Comparison of ENCODE assay signal across 15 mouse cellular contexts in the genomic region with DNA sequence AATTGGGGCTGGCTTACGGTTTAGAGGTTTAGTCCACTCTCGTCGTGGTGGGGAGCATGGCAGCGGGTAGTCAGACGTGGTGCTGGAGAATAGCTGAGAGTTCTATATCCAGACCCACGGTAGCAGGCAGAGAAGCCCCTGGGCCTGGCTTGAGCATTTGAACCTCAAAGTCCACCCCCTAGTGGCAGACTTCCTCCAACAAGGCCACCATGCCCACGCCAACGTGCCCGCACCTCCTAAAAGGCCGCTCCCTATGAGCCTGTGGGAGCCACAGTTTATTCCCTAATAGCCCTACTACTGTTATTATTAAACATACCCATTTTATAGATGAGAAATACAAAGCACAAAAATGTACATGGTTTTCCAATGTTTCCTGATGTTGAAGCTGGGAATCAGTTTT. TPM values are rescaled to one million over a fixed set of nuclear protein-coding genes. Genes with fewer than 3 reads are reported as not detected.
DNase-seq lines count a peak whose midpoint lies in the region; ATAC-seq and TF ChIP-seq lines count a peak whose summit lies in the region.
"Had no signal": no experiment of that assay in that cellular context is flagged by ENCODE, and none has a peak within 500 bp of the region (broad histone marks: within the 10 kb centered on the region; RNA-seq: fewer than 3 reads in every experiment).

No protein-coding gene starts in this region.

- no peaks in the 10 kb centered on the region for H3K4me1 ChIP-seq in kidney, adult 2 months (ENCODE audit: control insufficient read depth, insufficient read depth, low read length)
- H3K4me1 ChIP-seq in lung, adult 2 months (ENCODE audit: control insufficient read depth, insufficient read depth, low read length) = no peaks in the 10 kb centered on the region
- peaks cover 1% of the 10 kb centered on the region for H3K4me1 ChIP-seq in ES-Bruce4 (ENCODE audit: control insufficient read depth, insufficient read depth, low read length)
- H3K4me1 ChIP-seq: liver, embryonic 13.5 days had no signal

- TF ChIP-seq POLR2A in kidney, adult 2 months (IDR thresholded peaks at IDR 0.05; ENCODE audit: low read depth, low read length) = no peak
- no peak for TF ChIP-seq POLR2A in lung, adult 2 months (IDR thresholded peaks at IDR 0.05; ENCODE audit: borderline replicate concordance, extremely low read depth, low read depth, low read length)
- no peak for TF ChIP-seq POLR2A in ES-Bruce4 (IDR thresholded peaks at IDR 0.05; ENCODE audit: insufficient read depth, low read length)

- no peak overlapping the region for H3K4me3 ChIP-seq in kidney, adult 2 months (ENCODE audit: insufficient read depth, low read depth, low read length)
- no peak overlapping the region for H3K4me3 ChIP-seq in lung, adult 2 months (replicated peaks; ENCODE audit: extremely low read depth, low read depth, low read length)
- no peak overlapping the region for H3K4me3 ChIP-seq in ES-Bruce4 (ENCODE audit: low read depth, low read length)
- H3K4me3 ChIP-seq: embryonic facial prominence, embryonic 12.5 days; liver, embryonic 13.5 days had no signal

- H3K9ac ChIP-seq in ES-Bruce4 (ENCODE audit: low read depth, poor library complexity, severe bottlenecking) = no peak overlapping the region
- H3K9ac ChIP-seq: embryonic facial prominence, embryonic 12.5 days; liver, embryonic 13.5 days had no signal

- 0 out of 2 replicates have a peak, but pooled peaks have one; percentile 29 for TF ChIP-seq CTCF in kidney, adult 2 months (conservative IDR thresholded peaks at IDR 0.05; ENCODE audit: insufficient read depth, insufficient read length, low read depth, low read length)
- TF ChIP-seq CTCF in lung, adult 2 months (IDR thresholded peaks at IDR 0.05; ENCODE audit: insufficient read depth, low read length) = 0 out of 2 replicates have a peak, but pooled peaks have one; percentile 4
- TF ChIP-seq CTCF in ES-Bruce4 (IDR thresholded peaks at IDR 0.05; ENCODE audit: low read depth, low read length) = peak; percentile 58

- 87% methylated on average over 10 of the region's 10 CpGs for whole genome bisulfite sequencing in kidney, adult 2 months
- 87% methylated on average over 10 of the region's 10 CpGs for WGBS in lung, adult 2 months

- ATAC-seq in CD4-positive, CD25-positive, alpha-beta regulatory T cell, adult 4 months = no peak
- ATAC-seq in cerebellum, adult (ENCODE audit: insufficient number of reproducible peaks, low FRiP score, low TSS enrichment) = no peak
- ATAC-seq: inflammation-experienced regulatory T-cells, adult 6 months had no signal

- DNase-seq in CD4-positive, CD25-positive, alpha-beta regulatory T cell, adult 2 months (ENCODE audit: low read depth, low spot score) = peak; percentile 5
- no peak for DNase-seq in kidney, adult 2 months
- DNase-seq in kidney, adult 11 months = no peak
- no peak for DNase-seq in lung, adult 2 months
- DNase-seq in lung, postnatal 14 days = no peak
- DNase-seq: adrenal gland, adult 8-10 months; cerebellum, postnatal 36 days; heart, postnatal 4 days; liver, embryonic 13.5 days; thymus, postnatal 25 days had no signal

- no peaks in the 10 kb centered on the region for H3K27me3 ChIP-seq in kidney, adult 2 months (replicated peaks; ENCODE audit: control insufficient read depth, insufficient read depth, low read length)
- H3K27me3 ChIP-seq in ES-Bruce4 (ENCODE audit: control insufficient read depth, insufficient read depth, low read length, poor library complexity, severe bottlenecking) = no peaks in the 10 kb centered on the region
- H3K27me3 ChIP-seq: embryonic facial prominence, embryonic 12.5 days had no signal

- H3K9me3 ChIP-seq in ES-Bruce4 (replicated peaks; ENCODE audit: control insufficient read depth, insufficient read depth, low read length, poor library complexity, severe bottlenecking) = no peaks in the 10 kb centered on the region
- H3K9me3 ChIP-seq: embryonic facial prominence, embryonic 12.5 days; liver, embryonic 13.5 days had no signal

- H3K36me3 ChIP-seq in kidney, adult 2 months (ENCODE audit: control insufficient read depth, insufficient read depth, low read length) = no peaks in the 10 kb centered on the region
- H3K36me3 ChIP-seq in ES-Bruce4 (ENCODE audit: control insufficient read depth, insufficient read depth, low read length, poor library complexity, severe bottlenecking) = no peaks in the 10 kb centered on the region
- H3K36me3 ChIP-seq: embryonic facial prominence, embryonic 12.5 days; liver, embryonic 13.5 days had no signal

- no peak overlapping the region for H3K27ac ChIP-seq in kidney, adult 2 months (ENCODE audit: insufficient read depth, low read depth, low read length)
- no peak overlapping the region for H3K27ac ChIP-seq in ES-Bruce4 (ENCODE audit: insufficient read depth, low read length)
- H3K27ac ChIP-seq: embryonic facial prominence, embryonic 12.5 days; liver, embryonic 13.5 days had no signal

- no peak for TF ChIP-seq EP300 in ES-Bruce4 (IDR thresholded peaks at IDR 0.05; ENCODE audit: insufficient read depth, low read depth, low read length)

RNA-seq across cellular contexts. Expression of a gene that starts 19.2 kb away (rescaled TPM):
- under 1 TPM in 1 of 2 experiments, not detected in 1; 0.11 TPM for polyA plus RNA-seq in CD4-positive, CD25-positive, alpha-beta regulatory T cell, adult 4 months (2017; shearing (Covaris generic))
- 13.4 and 13.7 TPM in 2 replicates for polyA plus RNA-seq in kidney, adult 2 months (2012; rRNA removed)
- 14.4 and 18.6 TPM in 2 replicates for polyA plus RNA-seq in lung, adult 2 months (2012; rRNA removed)
- 10.9 and 12.3 TPM in 2 replicates for polyA plus RNA-seq in ES-Bruce4 (2011; ENCODE audit: insufficient read depth, insufficient read length, low read depth, missing spikeins)

Comparison
In these comparisons a context has a peak if more than half of its experiments do, and no peak if none do; other contexts are left out.
1. CTCF ChIP-seq: peak in every context shown above with its lines; median percentile 58 in ES-Bruce4; 29 in kidney, adult 2 months; 4 in lung, adult 2 months.
2. RNA of a gene that starts 19.2 kb away (polyA plus RNA-seq): 14.4 to 18.6 TPM in lung, adult 2 months, 13.4 to 13.7 TPM in kidney, adult 2 months and 10.9 to 12.3 TPM in ES-Bruce4; 0.11 TPM in CD4-positive, CD25-positive, alpha-beta regulatory T cell, adult 4 months; every median in the first group is over 10 times any median in the second.